Mouse (Mus musculus) c-Kit-positive CD71-negative TER-119-negative erythroid progenitor cells, embryonic 14.5 days (primary cell): ENCODE results near the gene Gm45337.

ENCODE experiments used
- DNase-seq: peaks from one replicate; pipeline ENCODE4 v3.0.0-alpha.2; 2013; ENCODE audit warnings: low read depth

Gm45337 gene

DNA sequence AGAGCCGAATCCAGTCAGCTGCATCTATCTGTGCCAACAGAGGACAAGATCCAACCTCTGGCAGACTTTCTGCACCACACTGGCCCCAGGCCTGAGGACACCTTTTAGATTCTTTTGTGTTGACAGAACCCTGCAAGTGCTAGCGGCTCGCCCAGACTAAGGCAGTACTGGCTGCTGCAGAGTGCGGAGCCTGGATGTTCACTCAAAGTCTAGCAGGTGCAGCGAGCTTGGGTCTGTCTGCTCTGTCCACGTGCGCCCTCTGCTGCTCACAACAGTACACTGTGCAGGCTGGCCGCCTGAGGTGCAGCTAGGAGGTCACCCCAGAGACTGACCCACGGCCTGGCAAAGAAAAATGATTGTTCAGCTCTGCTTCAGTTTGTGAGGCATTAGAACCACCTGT, 46.6 kb downstream of the Gm45337 start:
- DNase-seq, result peak; percentile 63

DNA sequence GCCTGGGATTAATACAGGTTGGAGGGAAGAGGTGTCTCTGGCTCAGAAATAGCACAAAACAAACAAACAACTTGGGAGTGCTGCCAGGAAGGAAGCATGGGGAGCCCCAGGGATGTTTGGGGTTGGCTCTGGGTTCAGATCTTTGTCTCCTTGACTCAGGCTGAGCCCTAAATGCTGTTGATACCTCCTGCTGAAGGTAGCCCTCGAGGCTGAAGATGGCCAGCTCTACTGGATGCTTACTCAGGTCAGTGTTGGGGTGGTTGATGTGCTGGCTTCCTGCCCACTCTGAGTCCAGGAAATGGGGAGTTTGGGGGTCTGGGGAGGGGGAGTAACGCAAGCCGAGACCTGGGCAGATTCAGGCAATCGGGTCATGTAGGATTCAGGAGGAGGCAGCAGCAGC, 47.7 kb downstream of the Gm45337 start:
- no peak for DNase-seq

DNA sequence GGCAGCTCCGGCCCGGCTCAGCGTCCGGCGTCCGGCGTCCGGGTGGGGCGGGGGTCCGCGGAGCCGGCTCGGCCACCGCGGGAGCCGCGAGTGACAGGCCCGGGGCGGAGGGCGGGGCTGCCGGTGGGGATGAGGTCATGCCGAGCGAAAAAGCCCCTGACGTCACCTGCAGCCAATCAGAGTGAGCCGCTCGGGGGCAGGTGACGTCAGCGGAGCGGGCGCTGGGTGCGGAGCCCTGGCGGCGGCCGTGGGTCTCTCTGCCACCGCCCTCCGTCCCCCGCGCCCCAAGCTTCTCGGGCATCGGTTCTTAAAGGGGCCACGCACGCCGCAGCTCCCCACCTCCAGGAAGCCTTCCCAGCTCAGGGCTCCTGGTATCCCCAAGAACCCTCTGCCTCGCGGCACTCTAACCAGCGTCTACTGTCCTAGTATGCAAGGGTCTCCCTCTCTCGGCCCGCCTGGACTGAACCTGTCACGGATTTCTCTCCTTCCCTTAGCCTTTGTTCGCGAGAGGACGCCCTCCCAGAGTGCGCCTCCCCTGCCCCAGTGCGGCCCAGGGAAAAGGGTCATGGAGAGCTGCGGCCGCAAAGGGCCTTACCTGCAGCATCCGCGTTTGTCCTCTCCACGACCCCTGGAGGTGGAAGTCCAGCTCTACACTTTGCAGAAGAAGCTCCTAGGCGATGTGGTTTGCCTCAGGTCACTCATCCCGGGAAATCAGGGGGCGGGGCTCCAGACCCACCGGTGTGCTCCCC, 49.0 kb downstream of the Gm45337 start, which contains the start of gene Dusp8:
Dusp8 (minus strand) TSS at position 661 of the 749 bp plus-strand sequence.
- DNase-seq, result peak; percentile 80

DNA sequence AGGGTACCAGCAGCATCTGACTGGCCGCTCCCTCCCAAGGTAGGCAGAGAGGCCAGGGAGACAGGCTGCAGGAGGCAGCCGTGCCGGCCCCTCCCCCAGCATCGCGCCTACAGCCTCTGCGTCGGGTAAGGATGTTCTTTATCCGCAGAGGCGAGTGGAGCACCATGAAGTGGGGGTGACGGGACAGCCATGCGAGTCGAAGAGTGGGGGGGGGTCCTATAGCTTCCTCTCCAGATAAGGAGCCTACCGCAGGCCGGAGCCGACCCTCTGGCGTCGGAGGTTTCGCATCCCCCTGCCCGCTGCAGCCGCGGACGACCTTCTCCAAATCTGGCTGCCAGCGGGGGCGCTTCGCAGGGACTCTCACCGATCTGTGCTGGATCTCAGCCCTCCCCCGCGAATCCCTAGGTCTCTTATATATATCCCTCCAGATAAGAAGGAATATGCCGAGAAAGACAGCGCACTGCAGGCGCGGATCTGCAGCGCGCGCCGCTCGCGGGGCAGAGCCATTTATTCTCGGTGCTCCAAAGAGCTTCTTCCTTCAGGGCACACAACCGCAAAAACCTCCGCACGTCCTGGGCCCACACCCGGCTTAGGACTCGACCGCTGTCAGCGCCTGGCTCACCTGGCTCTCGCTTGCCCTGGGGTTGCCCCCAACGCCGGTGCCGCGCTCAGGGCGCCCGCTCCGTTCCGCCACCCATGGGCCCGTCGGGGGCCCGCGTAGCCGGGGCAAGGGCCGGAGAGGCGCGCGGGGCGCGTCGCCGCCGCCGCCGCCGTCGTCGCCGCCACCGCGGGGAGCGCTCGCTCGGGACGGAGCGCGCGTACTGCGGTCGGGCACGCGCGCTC, 49.9 kb downstream of the Gm45337 start:
- DNase-seq, result no peak

DNA sequence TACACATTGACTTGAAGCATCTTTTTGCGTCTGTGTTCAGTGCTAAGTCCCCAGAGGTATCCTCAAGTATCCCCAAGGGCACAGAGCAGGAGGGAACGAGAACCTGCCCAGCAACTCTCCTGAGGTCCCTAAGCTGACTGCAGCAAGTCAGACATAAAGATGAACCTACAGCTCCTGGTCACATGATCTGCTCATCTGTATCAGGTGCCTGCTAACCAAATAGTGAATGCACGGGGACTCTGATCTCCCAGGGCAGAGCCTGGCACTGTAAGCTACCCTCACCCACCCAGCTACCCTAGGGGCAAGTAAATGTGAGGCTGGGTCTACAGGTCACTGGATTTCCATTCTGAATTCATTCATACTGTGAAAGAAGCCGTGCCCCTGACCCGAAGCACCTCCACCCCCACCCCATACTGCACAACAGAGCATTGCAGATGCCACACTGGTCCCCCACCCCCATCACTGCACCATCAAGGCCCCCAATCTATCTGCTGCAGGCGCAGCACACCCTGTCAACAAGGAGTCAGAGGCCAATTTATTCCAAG, 50.6 kb downstream of the Gm45337 start:
- DNase-seq, result no peak
